Mouse (Mus musculus) liver, embryonic 11.5 days (tissue): ENCODE measurements around the gene Actn1. TPM values are rescaled to one million over a fixed set of nuclear protein-coding genes. Genes with fewer than 3 reads are reported as not detected.

ENCODE experiments used
- ATAC-seq: fragments of 200-750 bp; cut with Nextera tagmentation; replicated peaks from 2 replicates; pipeline ENCODE4 v1.8.0; 2017; ENCODE audit warnings: moderate number of reproducible peaks, mild to moderate bottlenecking, moderate TSS enrichment, moderate library complexity; ENCODE audit not compliant: low FRiP score
- DNase-seq: peaks from one replicate; pipeline ENCODE4 v3.0.0-alpha.2; 2017; ENCODE audit warnings: low spot score
- H3K27ac ChIP-seq: fragments of 300-500 bp; sonication (generic); 2 replicates; pipeline ENCODE4 v1.5.1; 2014; ENCODE audit warnings: mild to moderate bottlenecking, low read depth, low read length, control low read depth
- H3K27me3 ChIP-seq: fragments of 300-500 bp; sonication (generic); replicated peaks from 2 replicates; pipeline ENCODE4 v1.6.1; 2014; ENCODE audit warnings: low read length, mixed read lengths; ENCODE audit not compliant: control insufficient read depth, insufficient read depth
- H3K36me3 ChIP-seq: fragments of 300-500 bp; sonication (generic); 2 replicates; pipeline ENCODE4 v1.6.1; 2014; ENCODE audit warnings: mild to moderate bottlenecking, low read length, moderate library complexity, mixed read lengths; ENCODE audit not compliant: control insufficient read depth, insufficient read depth
- H3K4me1 ChIP-seq: fragments of 300-500 bp; sonication (generic); replicated peaks from 2 replicates; pipeline ENCODE4 v1.6.1; 2014; ENCODE audit warnings: low read length, mixed read lengths; ENCODE audit not compliant: control insufficient read depth, insufficient read depth
- H3K4me2 ChIP-seq: fragments of 300-500 bp; sonication (generic); 2 replicates; pipeline ENCODE4 v1.6.1; 2014; ENCODE audit warnings: mild to moderate bottlenecking, control low read depth, moderate library complexity
- H3K4me3 ChIP-seq: fragments of 300-500 bp; sonication (generic); 2 replicates; pipeline ENCODE4 v1.5.1; 2014; ENCODE audit warnings: low read depth, low read length, control low read depth
- H3K9ac ChIP-seq: fragments of 300-500 bp; sonication (generic); 2 replicates; pipeline ENCODE4 v1.6.1; 2014; ENCODE audit warnings: low read depth, low read length, control low read depth
- H3K9me3 ChIP-seq: fragments of 300-500 bp; sonication (generic); 2 replicates; pipeline ENCODE4 v1.6.1; 2016; ENCODE audit warnings: low read length, inconsistent platforms, mixed read lengths; ENCODE audit not compliant: control insufficient read depth
- WGBS: fragments of 180-500 bp; shearing (Covaris S2); extraction: QIAGEN DNeasy Blood & Tissue Kit; methylation state at CpG from one replicate; pipeline ENCODE4 v1.1.7; 2014; 5-methylcytosine and 5-hydroxymethylcytosine counted together
- polyA plus RNA-seq: library from polyadenylated mRNA; unstranded; fragments of >200 nt; fragmentation: Nextera tagmentation; extraction: Ambion mirVana; gene quantifications from 2 replicates; pipeline ENCODE4 v1.2.1, GENCODE M21; 2014

Actn1 gene
- polyA plus RNA-seq, 1 experiment from 2014 or later, result 28.3 TPM

GRCm38 (mm10) chr12:80168178-80168686, 91.9 kb downstream of the Actn1 start:
- DNase-seq (peak; percentile 84), ATAC-seq (peak; percentile 82)
- H3K4me3 ChIP-seq, result peak overlapping the region; percentile 65
- peak overlapping the region; percentile 79 for H3K27ac ChIP-seq
- no peaks in the 10 kb centered on the region for H3K27me3 ChIP-seq
- H3K9me3 ChIP-seq, result no peaks in the 10 kb centered on the region
- peak overlapping the region; percentile 62 for H3K9ac ChIP-seq
- peaks cover 20% of the 10 kb centered on the region for H3K36me3 ChIP-seq
- 19% methylated on average over 35 of the region's 35 CpGs for WGBS
- H3K4me1 ChIP-seq, result no peaks in the 10 kb centered on the region; the same call in 1 of the 2 replicates
- H3K4me2 ChIP-seq, result peak overlapping the region; percentile 57

- Histone ChIP-seq H3K9ac (no peak overlapping the region), H3K9me3 (no peaks in the 10 kb centered on the region), H3K4me3 (no peak overlapping the region), H3K27me3 (no peaks in the 10 kb centered on the region), H3K27ac (no peak overlapping the region), H3K4me1 (no peaks in the 10 kb centered on the region; the same call in 1 of the 2 replicates), H3K4me2 (no peak overlapping the region), H3K36me3 (peaks cover 18% of the 10 kb centered on the region)
- DNase-seq (no peak), ATAC-seq (no peak)
- WGBS, result 90% methylated on average over 3 of the region's 3 CpGs
Observed at GRCm38 (mm10) chr12:80167321-80167720, 92.8 kb downstream of the Actn1 start.

- H3K27me3 ChIP-seq, result no peaks in the 10 kb centered on the region
- H3K27ac ChIP-seq, result no peak overlapping the region; the same call in 1 of the 2 replicates
- DNase-seq, result no peak
- no peak overlapping the region for H3K4me3 ChIP-seq
- peaks cover 16% of the 10 kb centered on the region for H3K36me3 ChIP-seq
- no peak overlapping the region for H3K9ac ChIP-seq
- no peaks in the 10 kb centered on the region for H3K9me3 ChIP-seq
- peaks cover 5% of the 10 kb centered on the region; the same call in 1 of the 2 replicates for H3K4me1 ChIP-seq
- WGBS, result 86% methylated on average over 4 of the region's 4 CpGs
- no peak for ATAC-seq
- no peak overlapping the region for H3K4me2 ChIP-seq
Observed at GRCm38 (mm10) chr12:80166651-80167050, 93.5 kb downstream of the Actn1 start.

GRCm38 (mm10) chr12:80164526-80164925, 95.6 kb downstream of the Actn1 start:
- Histone ChIP-seq H3K4me1 (peaks cover 5% of the 10 kb centered on the region; the same call in 1 of the 2 replicates), H3K27ac (no peak overlapping the region), H3K36me3 (peaks cover 9% of the 10 kb centered on the region), H3K4me2 (no peak overlapping the region), H3K27me3 (no peaks in the 10 kb centered on the region), H3K9me3 (no peaks in the 10 kb centered on the region), H3K9ac (no peak overlapping the region), H3K4me3 (no peak overlapping the region)
- no peak for DNase-seq
- 87% methylated on average over 8 of the region's 8 CpGs for WGBS
- ATAC-seq, result no peak

GRCm38 (mm10) chr12:80162448-80162847, 97.7 kb downstream of the Actn1 start:
- WGBS, result 78% methylated on average over 3 of the region's 3 CpGs
- H3K4me3 ChIP-seq, result no peak overlapping the region

GRCm38 (mm10) chr12:80157675-80158074, 102.5 kb downstream of the Actn1 start:
- ATAC-seq (no peak), DNase-seq (no peak)
- WGBS, result 9% methylated on average over 5 of the region's 5 CpGs
- no peaks in the 10 kb centered on the region for H3K36me3 ChIP-seq
- H3K4me2 ChIP-seq, result 0 out of 2 replicates have a peak overlapping the region, but pooled peaks have one; percentile 41
- H3K4me3 ChIP-seq, result no peak overlapping the region
- H3K9me3 ChIP-seq, result no peaks in the 10 kb centered on the region
- no peak overlapping the region for H3K9ac ChIP-seq
- no peaks in the 10 kb centered on the region for H3K27me3 ChIP-seq
- H3K27ac ChIP-seq, result no peak overlapping the region
- H3K4me1 ChIP-seq, result peaks cover 5% of the 10 kb centered on the region; the same call in 1 of the 2 replicates

More at GRCm38 (mm10) chr12:80162448-80162847, 97.7 kb downstream of the Actn1 start:
- no peak for ATAC-seq
- Histone ChIP-seq H3K27me3 (no peaks in the 10 kb centered on the region), H3K27ac (no peak overlapping the region), H3K4me2 (no peak overlapping the region), H3K4me1 (peaks cover 5% of the 10 kb centered on the region; the same call in 1 of the 2 replicates), H3K36me3 (peaks cover 3% of the 10 kb centered on the region; the same call in 1 of the 2 replicates), H3K9me3 (no peaks in the 10 kb centered on the region), H3K9ac (no peak overlapping the region)
- no peak for DNase-seq

GRCm38 (mm10) chr12:80153687-80154326, 106.4 kb downstream of the Actn1 start:
- Histone ChIP-seq H3K9ac (no peak overlapping the region), H3K9me3 (no peaks in the 10 kb centered on the region), H3K4me2 (0 out of 2 replicates have a peak overlapping the region, but pooled peaks have one; percentile 12), H3K27me3 (no peaks in the 10 kb centered on the region), H3K27ac (no peak overlapping the region), H3K4me1 (no peaks in the 10 kb centered on the region), H3K36me3 (no peaks in the 10 kb centered on the region), H3K4me3 (no peak overlapping the region)
- ATAC-seq (no peak), DNase-seq (no peak)
- 35% methylated on average over 10 of the region's 10 CpGs for WGBS

- H3K9me3 ChIP-seq, result no peaks in the 10 kb centered on the region
- DNase-seq (no peak), ATAC-seq (no peak)
- H3K27me3 ChIP-seq, result no peaks in the 10 kb centered on the region
- H3K27ac ChIP-seq, result no peak overlapping the region
- no peaks in the 10 kb centered on the region for H3K4me1 ChIP-seq
- no peak overlapping the region for H3K9ac ChIP-seq
- no peak overlapping the region for H3K4me3 ChIP-seq
- H3K36me3 ChIP-seq, result no peaks in the 10 kb centered on the region
- 80% methylated on average over 6 of the region's 6 CpGs for WGBS
- H3K4me2 ChIP-seq, result no peak overlapping the region
Observed at GRCm38 (mm10) chr12:80153078-80153477, 107.1 kb downstream of the Actn1 start.

- Histone ChIP-seq H3K27ac (no peak overlapping the region), H3K36me3 (no peaks in the 10 kb centered on the region), H3K4me1 (peaks cover 2% of the 10 kb centered on the region), H3K4me3 (no peak overlapping the region), H3K9me3 (no peaks in the 10 kb centered on the region), H3K27me3 (no peaks in the 10 kb centered on the region), H3K9ac (no peak overlapping the region), H3K4me2 (no peak overlapping the region)
- DNase-seq, result no peak
- 86% methylated on average over 6 of the region's 6 CpGs for WGBS
- no peak for ATAC-seq
Observed at GRCm38 (mm10) chr12:80151821-80152220, 108.3 kb downstream of the Actn1 start.
